ENCODE assay signal across 19 mouse cellular contexts in the genomic region with DNA sequence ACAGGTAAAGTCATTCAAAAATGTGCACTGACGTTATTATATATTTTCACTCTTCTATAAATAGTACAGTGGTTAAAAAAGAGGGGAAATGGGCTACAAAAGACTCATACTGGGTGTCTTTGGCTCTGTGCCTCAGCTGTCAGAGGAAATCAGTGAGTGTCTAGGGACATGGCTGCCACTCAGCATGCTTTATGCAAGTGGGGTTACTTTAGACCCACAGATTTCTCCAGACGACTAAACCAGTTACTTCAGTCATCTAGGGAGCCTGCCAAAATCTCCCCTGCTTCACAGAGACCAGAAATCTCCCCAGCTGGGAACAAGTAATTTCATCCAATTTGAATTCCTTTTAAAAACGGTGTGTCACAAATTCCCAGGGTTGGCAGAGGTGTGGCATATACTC. TPM values are rescaled to one million over a fixed set of nuclear protein-coding genes. Genes with fewer than 3 reads are reported as not detected.
DNase-seq lines count a peak whose midpoint lies in the region; ATAC-seq lines count a peak whose summit lies in the region.
"Had no signal": no experiment of that assay in that cellular context is flagged by ENCODE, and none has a peak within 500 bp of the region (broad histone marks: within the 10 kb centered on the region; RNA-seq: fewer than 3 reads in every experiment).

No protein-coding gene starts in this region.

- DNase-seq in cerebellum, adult 8-10 months, result peak; percentile 11
- DNase-seq in forebrain, embryonic 10.5 days (ENCODE audit: extremely low spot score, low spot score), result no peak
- DNase-seq in liver, result no peak
- DNase-seq: heart, adult 11 months; heart, postnatal 4 days; kidney, adult 8-10 months; kidney, postnatal 4 days; lung, adult 2 months had no signal

- H3K4me1 ChIP-seq in forebrain, embryonic 15.5 days, result peaks cover 8% of the 10 kb centered on the region
- no peaks in the 10 kb centered on the region for H3K4me1 ChIP-seq in forebrain, embryonic 10.5 days
- no peaks in the 10 kb centered on the region for H3K4me1 ChIP-seq in midbrain, embryonic 16.5 days (ENCODE audit: control insufficient read depth, insufficient read depth, low read length)
- no peaks in the 10 kb centered on the region; the same call in 1 of the 2 replicates for H3K4me1 ChIP-seq in midbrain, embryonic 15.5 days
- peaks cover 6% of the 10 kb centered on the region for H3K4me1 ChIP-seq in forebrain, embryonic 16.5 days (replicated peaks; ENCODE audit: control insufficient read depth, insufficient read depth, low read length)
- H3K4me1 ChIP-seq: midbrain, embryonic 12.5 days; stomach, embryonic 15.5 days had no signal

- no peak overlapping the region for H3K4me2 ChIP-seq in forebrain, embryonic 15.5 days (replicated peaks)
- no peak overlapping the region for H3K4me2 ChIP-seq in midbrain, embryonic 16.5 days (ENCODE audit: low read length)
- no peak overlapping the region for H3K4me2 ChIP-seq in midbrain, embryonic 15.5 days
- no peak overlapping the region for H3K4me2 ChIP-seq in forebrain, embryonic 16.5 days (ENCODE audit: low read length)
- H3K4me2 ChIP-seq: embryonic facial prominence, embryonic 12.5 days; liver, embryonic 11.5 days; midbrain, embryonic 12.5 days; stomach, embryonic 15.5 days had no signal

- no peak overlapping the region for H3K9ac ChIP-seq in forebrain, embryonic 15.5 days (replicated peaks)
- H3K9ac ChIP-seq in midbrain, embryonic 16.5 days (ENCODE audit: low read depth, low read length), result no peak overlapping the region
- H3K9ac ChIP-seq in midbrain, embryonic 15.5 days, result no peak overlapping the region
- H3K9ac ChIP-seq in forebrain, embryonic 16.5 days (replicated peaks; ENCODE audit: low read depth, low read length), result no peak overlapping the region
- H3K9ac ChIP-seq: embryonic facial prominence, embryonic 12.5 days; midbrain, embryonic 12.5 days; stomach, embryonic 15.5 days had no signal

- ATAC-seq in cerebellum, adult (ENCODE audit: insufficient number of reproducible peaks, low FRiP score, low TSS enrichment), result no peak
- ATAC-seq in forebrain, embryonic 15.5 days (replicated peaks), result peak; percentile 63
- peak; percentile 41; the same call in 1 of the 2 replicates for ATAC-seq in midbrain, embryonic 16.5 days
- no peak for ATAC-seq in midbrain, embryonic 15.5 days (replicated peaks)
- ATAC-seq in forebrain, embryonic 16.5 days, result peak; percentile 73
- ATAC-seq: inflammation-experienced regulatory T-cells, adult 6 months had no signal

- no peak overlapping the region for H3K27ac ChIP-seq in forebrain, embryonic 15.5 days (replicated peaks)
- no peak overlapping the region for H3K27ac ChIP-seq in forebrain, embryonic 10.5 days
- H3K27ac ChIP-seq in midbrain, embryonic 16.5 days (ENCODE audit: low read length), result no peak overlapping the region
- no peak overlapping the region for H3K27ac ChIP-seq in midbrain, embryonic 15.5 days
- H3K27ac ChIP-seq in forebrain, embryonic 16.5 days (ENCODE audit: low read length), result no peak overlapping the region
- H3K27ac ChIP-seq: embryonic facial prominence, embryonic 12.5 days; macrophage; midbrain, embryonic 12.5 days; stomach, embryonic 15.5 days had no signal

- no peaks in the 10 kb centered on the region for H3K27me3 ChIP-seq in forebrain, embryonic 15.5 days
- no peaks in the 10 kb centered on the region for H3K27me3 ChIP-seq in forebrain, embryonic 10.5 days (ENCODE audit: poor library complexity, severe bottlenecking)
- H3K27me3 ChIP-seq in midbrain, embryonic 16.5 days (ENCODE audit: control insufficient read depth, insufficient read depth, low read depth, low read length), result no peaks in the 10 kb centered on the region
- no peaks in the 10 kb centered on the region for H3K27me3 ChIP-seq in midbrain, embryonic 15.5 days (replicated peaks)
- H3K27me3 ChIP-seq in forebrain, embryonic 16.5 days (replicated peaks; ENCODE audit: control insufficient read depth, insufficient read depth, low read length), result no peaks in the 10 kb centered on the region
- H3K27me3 ChIP-seq: embryonic facial prominence, embryonic 12.5 days; midbrain, embryonic 12.5 days; stomach, embryonic 15.5 days had no signal

- H3K36me3 ChIP-seq in forebrain, embryonic 15.5 days, result peaks cover 3% of the 10 kb centered on the region; the same call in 1 of the 2 replicates
- peaks cover 20% of the 10 kb centered on the region for H3K36me3 ChIP-seq in forebrain, embryonic 10.5 days (replicated peaks)
- H3K36me3 ChIP-seq in midbrain, embryonic 16.5 days (ENCODE audit: control insufficient read depth, insufficient read depth, low read length), result no peaks in the 10 kb centered on the region
- H3K36me3 ChIP-seq in midbrain, embryonic 15.5 days (replicated peaks), result no peaks in the 10 kb centered on the region
- no peaks in the 10 kb centered on the region for H3K36me3 ChIP-seq in forebrain, embryonic 16.5 days (ENCODE audit: control insufficient read depth, insufficient read depth)
- H3K36me3 ChIP-seq: stomach, embryonic 15.5 days had no signal

- H3K4me3 ChIP-seq in forebrain, embryonic 15.5 days, result no peak overlapping the region
- no peak overlapping the region for H3K4me3 ChIP-seq in forebrain, embryonic 10.5 days
- H3K4me3 ChIP-seq in midbrain, embryonic 16.5 days (ENCODE audit: low read depth, low read length), result no peak overlapping the region
- no peak overlapping the region for H3K4me3 ChIP-seq in midbrain, embryonic 15.5 days
- H3K4me3 ChIP-seq in forebrain, embryonic 16.5 days (replicated peaks; ENCODE audit: low read length), result no peak overlapping the region
- H3K4me3 ChIP-seq: embryonic facial prominence, embryonic 12.5 days; midbrain, embryonic 12.5 days; stomach, embryonic 15.5 days had no signal

- WGBS in forebrain, embryonic 15.5 days, result 28% methylated on average over 3 of the region's 3 CpGs
- WGBS in forebrain, embryonic 10.5 days, result 78% methylated on average over 3 of the region's 3 CpGs
- WGBS in midbrain, embryonic 16.5 days, result 46% methylated on average over 3 of the region's 3 CpGs
- 43% methylated on average over 3 of the region's 3 CpGs for WGBS in midbrain, embryonic 15.5 days
- 24% methylated on average over 3 of the region's 3 CpGs for WGBS in forebrain, embryonic 16.5 days

- H3K9me3 ChIP-seq in forebrain, embryonic 15.5 days, result no peaks in the 10 kb centered on the region
- no peaks in the 10 kb centered on the region for H3K9me3 ChIP-seq in forebrain, embryonic 10.5 days
- no peaks in the 10 kb centered on the region for H3K9me3 ChIP-seq in midbrain, embryonic 16.5 days (replicated peaks; ENCODE audit: control insufficient read depth, low read length, poor library complexity, severe bottlenecking)
- H3K9me3 ChIP-seq in midbrain, embryonic 15.5 days, result no peaks in the 10 kb centered on the region
- H3K9me3 ChIP-seq in forebrain, embryonic 16.5 days (ENCODE audit: control insufficient read depth, low read length), result no peaks in the 10 kb centered on the region
- H3K9me3 ChIP-seq: embryonic facial prominence, embryonic 12.5 days; midbrain, embryonic 12.5 days; stomach, embryonic 15.5 days had no signal

RNA-seq across cellular contexts. Expression of a gene that starts 45.4 kb away (rescaled TPM):
- 13.0 and 13.3 TPM in 2 replicates for polyA plus RNA-seq in forebrain, embryonic 15.5 days (2015; fragmentation: Nextera tagmentation; extraction: Ambion mirVana)
- 5.6 and 7.0 TPM in 2 replicates for polyA plus RNA-seq in forebrain, embryonic 10.5 days (2016; fragmentation: Nextera tagmentation; extraction: Ambion mirVana)
- 26.5 and 26.7 TPM in 2 replicates for polyA plus RNA-seq in midbrain, embryonic 16.5 days (2015; fragmentation: Nextera tagmentation; extraction: Ambion mirVana)
- 19.2 and 22.6 TPM in 2 replicates for polyA plus RNA-seq in midbrain, embryonic 15.5 days (2015; fragmentation: Nextera tagmentation; extraction: Ambion mirVana)
- polyA plus RNA-seq in forebrain, embryonic 16.5 days (2015; fragmentation: Nextera tagmentation; extraction: Ambion mirVana), result 10.9 and 13.6 TPM in 2 replicates
- polyA plus RNA-seq: macrophage had no signal

RNA-seq across cellular contexts. Expression of a gene that starts 59.9 kb away (rescaled TPM):
- polyA plus RNA-seq in forebrain, embryonic 15.5 days (2015; fragmentation: Nextera tagmentation; extraction: Ambion mirVana), result 154 and 162 TPM in 2 replicates
- 142 and 152 TPM in 2 replicates for polyA plus RNA-seq in forebrain, embryonic 10.5 days (2016; fragmentation: Nextera tagmentation; extraction: Ambion mirVana)
- 117 and 131 TPM in 2 replicates for polyA plus RNA-seq in midbrain, embryonic 16.5 days (2015; fragmentation: Nextera tagmentation; extraction: Ambion mirVana)
- 115 and 129 TPM in 2 replicates for polyA plus RNA-seq in midbrain, embryonic 15.5 days (2015; fragmentation: Nextera tagmentation; extraction: Ambion mirVana)
- polyA plus RNA-seq in forebrain, embryonic 16.5 days (2015; fragmentation: Nextera tagmentation; extraction: Ambion mirVana), result 132 and 152 TPM in 2 replicates

Comparison
In these comparisons a context has a peak if more than half of its experiments do, and no peak if none do; other contexts are left out.
1. ATAC-seq: peak in forebrain, embryonic 15.5 days (single experiment), midbrain, embryonic 16.5 days (single experiment) and forebrain, embryonic 16.5 days (single experiment); none in cerebellum, adult (single experiment) and midbrain, embryonic 15.5 days (single experiment).